Mouse (Mus musculus) lung, embryonic 14.5 days (tissue): ENCODE measurements around the gene Hcfc1. TPM values are rescaled to one million over a fixed set of nuclear protein-coding genes. Genes with fewer than 3 reads are reported as not detected.

Source experiments
- ATAC-seq: fragments of 200-750 bp; cut with Nextera tagmentation; 2 replicates; pipeline ENCODE4 v1.8.0; 2017; ENCODE audit warnings: mild to moderate bottlenecking, moderate TSS enrichment, moderate library complexity; ENCODE audit not compliant: insufficient read depth
- DNase-seq: peaks from one replicate; pipeline ENCODE4 v3.0.0-alpha.2; 2015
- H3K27ac ChIP-seq: fragments of 300-500 bp; sonication (generic); 2 replicates; pipeline ENCODE4 v1.5.1; 2014; ENCODE audit warnings: low read depth, mild to moderate bottlenecking, moderate library complexity
- H3K27me3 ChIP-seq: fragments of 300-500 bp; sonication (generic); 2 replicates; pipeline ENCODE4 v1.6.1; 2014; ENCODE audit warnings: low read length, control low read depth; ENCODE audit not compliant: insufficient read depth
- H3K36me3 ChIP-seq: fragments of 300-500 bp; sonication (generic); 2 replicates; pipeline ENCODE4 v1.6.1; 2014; ENCODE audit warnings: control low read depth; ENCODE audit not compliant: insufficient read depth
- H3K4me1 ChIP-seq: fragments of 300-500 bp; sonication (generic); 2 replicates; pipeline ENCODE4 v1.6.1; 2014; ENCODE audit warnings: antibody characterized with exemption, control low read depth; ENCODE audit not compliant: insufficient read depth
- H3K4me2 ChIP-seq: fragments of 300-500 bp; sonication (generic); 2 replicates; pipeline ENCODE4 v1.6.1; 2014; ENCODE audit warnings: mild to moderate bottlenecking
- H3K4me3 ChIP-seq: fragments of 300-500 bp; sonication (generic); 2 replicates; pipeline ENCODE4 v1.5.1; 2014; ENCODE audit warnings: low read depth, low read length
- H3K9ac ChIP-seq: fragments of 300-500 bp; sonication (generic); 2 replicates; pipeline ENCODE4 v1.6.1; 2014
- H3K9me3 ChIP-seq: fragments of 300-500 bp; sonication (generic); 2 replicates; pipeline ENCODE4 v1.6.1; 2016; ENCODE audit warnings: low read depth, low read length, control low read depth
- CTCF ChIP-seq: IDR thresholded peaks from 2 replicates; pipeline ENCODE4 v1.5.1; 2016; ENCODE audit warnings: antibody characterized with exemption, low read depth
- WGBS: fragments of 180-500 bp; shearing (Covaris S2); extraction: QIAGEN DNeasy Blood & Tissue Kit; methylation state at CpG from one replicate; pipeline ENCODE4 v1.1.7; 2014; 5-methylcytosine and 5-hydroxymethylcytosine counted together
- polyA plus RNA-seq: library from polyadenylated mRNA; unstranded; fragments of >200 nt; fragmentation: Nextera tagmentation; extraction: Ambion mirVana; gene quantifications from 2 replicates; pipeline ENCODE4 v1.2.1, GENCODE M21; 2014

Gene Hcfc1
- polyA plus RNA-seq, 1 experiment from 2014 or later = 81.3 TPM

DNA sequence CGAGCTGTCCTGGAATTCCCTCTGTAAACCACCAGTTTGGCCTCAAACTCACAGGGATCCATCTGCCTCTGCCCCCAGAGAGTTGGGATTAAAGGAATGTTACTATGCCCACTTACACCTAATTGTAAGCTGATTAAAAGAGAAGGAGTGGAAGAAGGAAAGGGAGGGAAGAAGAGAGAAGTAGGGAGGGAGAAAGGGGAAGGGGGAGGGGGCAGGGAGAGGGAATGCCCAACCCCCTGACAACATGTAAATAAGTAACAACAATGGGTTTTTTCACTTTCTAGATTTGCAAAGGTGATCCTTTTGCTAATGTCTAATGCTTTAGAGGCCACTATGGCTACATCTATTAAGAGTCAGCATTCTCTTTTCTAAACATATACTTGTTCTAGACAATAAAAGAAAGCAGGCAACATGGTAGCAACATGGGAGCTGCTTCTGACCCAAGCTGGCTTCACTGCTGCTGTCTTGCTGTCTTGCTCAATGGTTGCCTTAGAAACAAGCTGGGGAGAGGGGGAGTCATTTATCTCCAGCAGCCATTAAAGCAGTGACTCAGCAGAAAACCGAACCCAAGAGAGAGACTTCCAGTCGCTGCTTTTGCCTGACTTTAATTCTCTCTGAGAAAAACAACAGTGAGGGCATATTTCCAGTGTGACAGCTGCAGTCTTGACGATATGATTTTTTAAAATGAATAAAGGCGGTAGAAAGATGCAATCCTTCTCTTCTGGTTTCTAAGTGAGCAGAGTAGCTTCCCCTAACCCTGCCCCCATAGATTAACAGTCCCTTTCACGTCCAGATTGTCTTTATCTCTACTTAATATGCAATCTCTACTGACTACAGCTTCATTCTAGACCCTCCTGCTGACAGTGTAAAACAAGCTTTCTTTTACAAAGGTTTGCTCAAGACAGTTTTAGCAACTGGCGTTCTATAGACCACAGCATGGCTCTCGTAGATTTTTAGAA lies 33.0 kb upstream of the Hcfc1 start:
- ATAC-seq (peak; percentile 84), DNase-seq (peak; percentile 73)
- 28% methylated on average over 8 of the region's 8 CpGs for WGBS
- Histone ChIP-seq H3K4me2 (peak overlapping the region; percentile 20; the same call in 1 of the 2 replicates), H3K27me3 (no peaks in the 10 kb centered on the region), H3K27ac (peak overlapping the region; percentile 24; the same call in 1 of the 2 replicates), H3K4me1 (no peaks in the 10 kb centered on the region), H3K9me3 (no peaks in the 10 kb centered on the region), H3K36me3 (no peaks in the 10 kb centered on the region), H3K4me3 (no peak overlapping the region), H3K9ac (no peak overlapping the region)
- TF ChIP-seq CTCF = no peak

DNA sequence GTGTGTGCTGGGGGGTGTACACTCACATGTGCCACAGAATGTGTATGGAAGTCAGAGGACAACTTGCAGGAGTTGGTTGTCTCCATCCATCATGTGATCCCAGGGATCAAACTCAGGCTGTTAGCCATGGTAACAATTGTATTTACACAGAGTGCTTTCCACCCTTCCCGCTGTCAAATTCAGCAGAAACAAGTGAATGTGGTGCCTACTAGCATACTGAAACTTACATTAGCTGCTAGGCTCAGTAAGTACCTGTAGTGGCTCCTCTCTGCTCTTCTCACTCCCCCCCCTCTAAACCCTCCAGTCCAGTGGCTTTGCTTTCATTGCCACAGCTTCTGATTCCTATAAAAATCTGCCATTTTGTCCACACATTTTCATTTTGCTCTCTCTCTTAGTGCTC lies 11.6 kb upstream of the Hcfc1 start:
- ATAC-seq (no peak), DNase-seq (no peak)
- no peak for TF ChIP-seq CTCF
- H3K4me1 ChIP-seq = no peaks in the 10 kb centered on the region
- no peak overlapping the region for H3K27ac ChIP-seq
- H3K4me2 ChIP-seq = no peak overlapping the region
- 67% methylated on average over 1 of the region's 1 CpGs for WGBS
- H3K4me3 ChIP-seq = no peak overlapping the region
- no peaks in the 10 kb centered on the region for H3K36me3 ChIP-seq
- H3K9me3 ChIP-seq = no peaks in the 10 kb centered on the region
- no peak overlapping the region for H3K9ac ChIP-seq
- H3K27me3 ChIP-seq = no peaks in the 10 kb centered on the region

DNA sequence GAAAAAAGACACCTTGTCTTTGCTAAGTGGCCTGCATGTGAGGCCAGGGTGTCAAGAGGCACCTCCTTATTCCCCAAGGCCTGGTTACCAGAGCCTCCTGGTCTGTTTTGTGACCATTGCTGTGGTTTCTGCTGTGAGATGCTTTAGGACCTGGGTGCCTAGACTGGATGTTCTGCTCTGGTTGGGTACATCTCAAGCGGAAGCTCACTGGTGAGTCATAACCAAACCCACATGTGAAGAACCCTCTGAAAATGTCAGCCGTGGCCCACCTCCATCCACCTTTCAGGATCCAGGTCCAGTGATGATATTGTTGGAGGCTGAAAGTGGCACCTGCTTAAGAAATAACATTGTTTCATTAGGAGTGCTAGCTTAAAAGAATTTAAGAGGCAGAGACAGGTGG lies 10.1 kb upstream of the Hcfc1 start:
- H3K4me1 ChIP-seq = no peaks in the 10 kb centered on the region
- no peak overlapping the region for H3K9ac ChIP-seq
- DNase-seq (no peak), ATAC-seq (no peak)
- no peaks in the 10 kb centered on the region for H3K9me3 ChIP-seq
- 96% methylated on average over 2 of the region's 2 CpGs for WGBS
- no peaks in the 10 kb centered on the region for H3K36me3 ChIP-seq
- no peak overlapping the region for H3K4me3 ChIP-seq
- no peak for TF ChIP-seq CTCF
- no peak overlapping the region for H3K27ac ChIP-seq
- no peak overlapping the region for H3K4me2 ChIP-seq
- H3K27me3 ChIP-seq = no peaks in the 10 kb centered on the region

DNA sequence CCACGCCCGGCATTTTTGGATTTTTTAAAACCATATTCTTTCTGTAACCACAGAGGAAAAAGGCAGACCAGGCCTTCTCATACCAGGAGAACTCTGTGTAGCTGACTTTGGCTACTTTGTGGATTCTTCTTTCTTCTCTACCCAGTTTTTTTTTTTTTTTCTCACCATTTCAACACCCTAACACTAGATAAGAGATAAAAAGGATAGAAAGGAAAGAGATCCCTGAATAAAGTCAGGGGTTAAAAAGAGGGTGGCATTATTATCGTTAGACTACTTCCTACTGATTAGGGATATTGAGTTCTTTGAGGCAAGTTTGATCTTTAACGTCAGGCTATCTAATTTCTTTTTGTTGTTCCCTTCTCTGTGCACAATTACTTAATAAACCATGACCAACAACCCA lies 6.6 kb upstream of the Hcfc1 start:
- Histone ChIP-seq H3K36me3 (no peaks in the 10 kb centered on the region), H3K4me3 (no peak overlapping the region), H3K4me1 (no peaks in the 10 kb centered on the region), H3K4me2 (no peak overlapping the region), H3K9me3 (no peaks in the 10 kb centered on the region), H3K9ac (no peak overlapping the region), H3K27me3 (no peaks in the 10 kb centered on the region), H3K27ac (no peak overlapping the region)
- DNase-seq (no peak), ATAC-seq (no peak)
- TF ChIP-seq CTCF = no peak
- 73% methylated on average over 4 of the region's 4 CpGs for WGBS

DNA sequence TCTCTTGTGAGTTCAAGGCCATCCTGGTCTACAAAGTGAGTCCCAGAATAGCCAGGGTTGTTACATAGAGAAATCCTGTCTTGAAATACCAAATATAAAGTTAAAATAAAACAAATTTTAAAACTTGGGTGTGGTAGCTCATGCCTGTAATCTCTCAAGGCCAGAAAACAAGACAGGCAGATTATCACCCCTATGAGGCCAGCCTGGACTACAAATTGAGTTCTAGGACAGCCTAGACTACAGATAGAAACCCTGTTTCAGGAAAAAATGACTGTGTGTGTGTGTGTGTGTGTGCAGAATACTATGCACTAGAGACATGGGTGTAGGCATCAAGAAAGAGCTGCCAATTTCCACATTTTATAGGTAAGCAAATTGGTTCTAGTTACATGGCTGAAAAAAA lies 4.6 kb upstream of the Hcfc1 start:
- ATAC-seq (no peak), DNase-seq (no peak)
- H3K9ac ChIP-seq = no peak overlapping the region
- H3K36me3 ChIP-seq = no peaks in the 10 kb centered on the region
- H3K27ac ChIP-seq = no peak overlapping the region
- no peak overlapping the region for H3K4me2 ChIP-seq
- H3K27me3 ChIP-seq = no peaks in the 10 kb centered on the region
- H3K9me3 ChIP-seq = no peaks in the 10 kb centered on the region
- no peak for TF ChIP-seq CTCF
- no peaks in the 10 kb centered on the region for H3K4me1 ChIP-seq
- no peak overlapping the region for H3K4me3 ChIP-seq

DNA sequence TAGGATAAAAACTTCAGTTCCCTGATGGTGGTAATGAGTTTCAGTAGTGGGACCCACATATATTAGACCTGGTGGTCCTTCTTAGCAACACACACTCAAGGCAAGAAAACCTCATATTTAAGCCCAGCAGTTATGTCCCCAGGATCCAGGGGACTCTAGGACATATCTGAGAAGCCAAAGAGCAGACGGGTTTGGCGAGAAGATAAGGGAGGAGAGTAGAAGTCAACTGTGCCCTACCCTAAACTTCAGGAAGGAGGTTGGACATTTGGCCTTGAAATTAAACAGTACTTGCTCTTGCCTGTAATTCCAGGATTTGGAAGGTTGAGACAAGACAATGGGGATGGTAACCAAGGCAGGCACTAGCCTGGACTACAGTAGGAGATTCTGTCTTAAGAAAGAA lies 3.6 kb upstream of the Hcfc1 start:
- TF ChIP-seq CTCF = no peak
- Histone ChIP-seq H3K9me3 (no peaks in the 10 kb centered on the region), H3K27me3 (no peaks in the 10 kb centered on the region), H3K27ac (no peak overlapping the region), H3K9ac (no peak overlapping the region), H3K4me3 (no peak overlapping the region), H3K36me3 (no peaks in the 10 kb centered on the region), H3K4me2 (no peak overlapping the region), H3K4me1 (no peaks in the 10 kb centered on the region)
- DNase-seq (no peak), ATAC-seq (no peak)
- WGBS = 79% methylated on average over 2 of the region's 2 CpGs

DNA sequence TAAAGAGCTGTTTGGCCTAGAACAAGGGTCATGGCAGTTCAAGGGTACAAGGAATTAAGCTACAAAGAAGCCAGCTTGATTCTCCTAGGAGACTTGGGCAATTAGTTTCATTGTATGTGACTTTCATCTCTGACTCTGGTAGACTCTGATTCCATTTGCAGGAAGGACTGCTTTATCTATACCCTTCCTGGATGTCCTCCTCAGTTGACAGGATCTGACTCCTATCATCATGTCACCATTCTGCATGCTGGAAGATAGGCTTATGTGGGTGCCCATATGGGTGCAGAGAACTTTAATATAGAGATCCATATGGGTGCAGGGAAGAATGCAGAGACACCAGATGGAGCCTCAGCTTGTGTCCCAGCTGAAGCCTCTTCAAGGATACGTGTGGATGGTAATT lies 3.0 kb upstream of the Hcfc1 start:
- H3K4me2 ChIP-seq = no peak overlapping the region
- no peak for ATAC-seq
- H3K36me3 ChIP-seq = no peaks in the 10 kb centered on the region

More for the DNA sequence above, 3.0 kb upstream of the Hcfc1 start:
- no peak overlapping the region for H3K27ac ChIP-seq
- WGBS = 90% methylated on average over 1 of the region's 1 CpGs
- no peak for DNase-seq
- no peaks in the 10 kb centered on the region for H3K4me1 ChIP-seq
- H3K27me3 ChIP-seq = no peaks in the 10 kb centered on the region
- TF ChIP-seq CTCF = no peak
- no peaks in the 10 kb centered on the region for H3K9me3 ChIP-seq
- no peak overlapping the region for H3K9ac ChIP-seq
- H3K4me3 ChIP-seq = no peak overlapping the region
